In the genomic region with DNA sequence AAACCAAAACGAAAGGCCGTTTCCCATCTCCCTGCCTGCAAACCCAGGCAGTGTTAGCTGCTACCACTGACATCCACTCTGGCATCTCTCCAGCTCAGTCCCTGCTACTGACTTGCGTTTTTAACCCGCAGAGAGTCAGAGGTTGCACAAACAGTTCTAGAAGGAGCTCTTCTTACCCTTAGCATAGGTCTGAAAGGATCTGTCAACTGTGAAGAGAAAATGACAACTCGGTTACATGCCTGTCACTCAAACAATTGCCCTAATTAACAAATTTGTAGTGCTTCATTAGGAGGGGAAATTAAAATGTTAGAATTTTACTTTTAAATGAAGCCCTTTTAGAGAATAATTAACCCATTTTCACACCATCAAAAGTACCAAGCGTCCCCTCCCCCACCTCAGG, we compare ENCODE assay signal across 14 mouse cellular contexts.
"Had no signal": no experiment of that assay in that cellular context is flagged by ENCODE, and none has a peak within 500 bp of the region (broad histone marks: within the 10 kb centered on the region; RNA-seq: fewer than 3 reads in every experiment).

No protein-coding gene starts in this region.

- H3K27me3 ChIP-seq: kidney, embryonic 15.5 days; limb, embryonic 13.5 days; midbrain, embryonic 15.5 days; neural tube, embryonic 13.5 days; stomach, embryonic 15.5 days had no signal

- H3K4me2 ChIP-seq: kidney, embryonic 15.5 days; limb, embryonic 13.5 days; midbrain, embryonic 15.5 days; neural tube, embryonic 13.5 days; stomach, embryonic 15.5 days had no signal

- H3K9me3 ChIP-seq: kidney, embryonic 15.5 days; limb, embryonic 13.5 days; midbrain, embryonic 10.5 days; midbrain, embryonic 15.5 days; neural tube, embryonic 13.5 days; stomach, embryonic 15.5 days had no signal

- H3K9ac ChIP-seq: kidney, embryonic 15.5 days; limb, embryonic 13.5 days; liver, embryonic 14.5 days; midbrain, embryonic 15.5 days; neural tube, embryonic 13.5 days; stomach, embryonic 15.5 days had no signal

- H3K4me3 ChIP-seq: kidney, embryonic 15.5 days; limb, embryonic 13.5 days; midbrain, embryonic 10.5 days; midbrain, embryonic 15.5 days; neural tube, embryonic 13.5 days; stomach, embryonic 15.5 days had no signal

- ATAC-seq: midbrain, embryonic 15.5 days had no signal

- H3K4me1 ChIP-seq: kidney, embryonic 15.5 days; limb, embryonic 13.5 days; stomach, embryonic 15.5 days had no signal

- DNase-seq: left cerebral cortex, postnatal 4 days; lung, adult 18-20 months; lung, postnatal 10 days; lung, postnatal 4 days; right cerebral cortex, postnatal 14 days; thymus, adult 2 months; thymus, postnatal 25 days had no signal

- H3K27ac ChIP-seq: kidney, embryonic 15.5 days; limb, embryonic 13.5 days; liver, embryonic 14.5 days; midbrain, embryonic 10.5 days; midbrain, embryonic 15.5 days; neural tube, embryonic 13.5 days; stomach, embryonic 15.5 days had no signal
